Comparison of ENCODE assay signal across 20 mouse cellular contexts in genomic region chr9:116438580-116438979, GRCm38 (mm10).
DNase-seq lines count a peak whose midpoint lies in the region; ATAC-seq lines count a peak whose summit lies in the region.
"Had no signal": no experiment of that assay in that cellular context is flagged by ENCODE, and none has a peak within 500 bp of the region (broad histone marks: within the 10 kb centered on the region; RNA-seq: fewer than 3 reads in every experiment).

No protein-coding gene starts in this region.

- ATAC-seq in common myeloid progenitor, adult 5-6 weeks (replicated peaks; ENCODE audit: low read depth, poor library complexity, severe bottlenecking): 0 out of 2 replicates have a peak, but pooled peaks have one; percentile 39
- peak; percentile 33; the same call in 1 of the 2 replicates for ATAC-seq in megakaryocyte, adult 5-6 weeks (ENCODE audit: poor library complexity, severe bottlenecking)
- ATAC-seq: activated CD4-positive, CD25-positive, alpha-beta regulatory T cell, adult 4 months; CD4-positive, CD25-positive, alpha-beta regulatory T cell, adult 4 months; forebrain, embryonic 13.5 days; forebrain, embryonic 15.5 days; forebrain, postnatal 0 days; Patski had no signal

- DNase-seq in cerebellum, adult 9-11 months: no peak
- DNase-seq in spleen, postnatal 14 days (ENCODE audit: low spot score in 2 of 2): no peak
- DNase-seq in kidney, adult 11 months: no peak
- DNase-seq: adrenal gland, adult 8-10 months; adrenal gland, postnatal 14 days; adrenal gland, postnatal 36 days; B cell, adult 2 months; cerebellum, adult 11-12 months; cerebellum, adult 2 months; cerebellum, adult 9-10 months; cerebellum, postnatal 14 days; cerebellum, postnatal 36 days; forebrain, postnatal 0 days had no signal
